In genomic region chr3:20590143-20590542, GRCm38 (mm10) we compare ENCODE assay signal across 8 mouse cellular contexts.
A peak's percentile ranks its signal among the peaks of the same experiment; 100 is the strongest.
DNase-seq lines count a peak whose midpoint lies in the region.

No protein-coding gene starts in this region.

- H3K9me3 ChIP-seq in heart, embryonic 10.5 days: no peaks in the 10 kb centered on the region

- H3K4me3 ChIP-seq in heart, embryonic 10.5 days: no peak overlapping the region

- 44% methylated on average over 2 of the region's 2 CpGs for WGBS in heart, embryonic 10.5 days

- H3K27me3 ChIP-seq in heart, embryonic 10.5 days (ENCODE audit: insufficient read depth, poor library complexity, severe bottlenecking): no peaks in the 10 kb centered on the region

- H3K4me1 ChIP-seq in heart, embryonic 10.5 days: no peaks in the 10 kb centered on the region

- peak; percentile 1 to 51 for DNase-seq in heart, adult 18-20 months
- DNase-seq in heart, embryonic 10.5 days (ENCODE audit: low spot score): no peak
- peak; percentile 12 for DNase-seq in urinary bladder, postnatal 14 days (ENCODE audit: low spot score)
- no peak for DNase-seq in urinary bladder, postnatal 4 days (ENCODE audit: low spot score in 2 of 2)
- DNase-seq in embryo, embryonic 9.5 days (ENCODE audit: extremely low spot score): peak; percentile 33
- DNase-seq in layer of hippocampus, adult 11-12 months (ENCODE audit: low spot score): peak; percentile 58
- peak; percentile 36 for DNase-seq in naive thymus-derived CD4-positive, alpha-beta T cell, adult 2 months (ENCODE audit: low read depth)
- no peak for DNase-seq in spleen, adult 12 weeks (ENCODE audit: low spot score)

- H3K27ac ChIP-seq in heart, embryonic 10.5 days: no peak overlapping the region

- H3K36me3 ChIP-seq in heart, embryonic 10.5 days: no peaks in the 10 kb centered on the region

Comparison
In these comparisons a context has a peak if more than half of its experiments do, and no peak if none do; other contexts are left out.
1. DNase-seq: peak in heart, adult 18-20 months (2 of 2), urinary bladder, postnatal 14 days (single experiment), embryo, embryonic 9.5 days (single experiment), layer of hippocampus, adult 11-12 months (single experiment) and naive thymus-derived CD4-positive, alpha-beta T cell, adult 2 months (single experiment); none in heart, embryonic 10.5 days (single experiment), urinary bladder, postnatal 4 days (0 of 2) and spleen, adult 12 weeks (single experiment).